Mouse (Mus musculus) bone marrow, adult 2 months (tissue): Measurements from ENCODE around the gene 9130213A22Rik. TPM values are rescaled to one million over a fixed set of nuclear protein-coding genes. Genes with fewer than 3 reads are reported as not detected.

Experiments used
- H3K27ac ChIP-seq: fragments of 200-500 bp; 2 replicates; pipeline ENCODE4 v1.5.1; 2012; ENCODE audit warnings: low read depth, mild to moderate bottlenecking, control low read depth, inconsistent platforms, low read length; ENCODE audit not compliant: control insufficient read depth, poor library complexity, insufficient read depth
- H3K4me1 ChIP-seq: fragments of 200-500 bp; 2 replicates; pipeline ENCODE4 v1.6.1; 2011; ENCODE audit warnings: low read length; ENCODE audit not compliant: control insufficient read depth, insufficient read depth
- H3K4me3 ChIP-seq: fragments of 200-500 bp; replicated peaks from 2 replicates; pipeline ENCODE3; 2011; ENCODE audit warnings: mild to moderate bottlenecking, low read depth, low read length, control low read depth; ENCODE audit not compliant: control insufficient read depth
- CTCF ChIP-seq: fragments of 200-500 bp; IDR thresholded peaks from 2 replicates; pipeline ENCODE4 v1.5.1; 2011; ENCODE audit warnings: low read length, control low read depth; ENCODE audit not compliant: control insufficient read depth, insufficient read depth
- POLR2A ChIP-seq: fragments of 200-500 bp; IDR thresholded peaks from 2 replicates; pipeline ENCODE4 v1.6.1; 2011; ENCODE audit warnings: low read depth, mild to moderate bottlenecking, control low read depth, low read length, borderline replicate concordance; ENCODE audit not compliant: control insufficient read depth
- WGBS: fragments of 180-500 bp; shearing (Covaris S2); methylation state at CpG from one replicate; pipeline ENCODE4 v1.1.7; 2018; 5-methylcytosine and 5-hydroxymethylcytosine counted together
- polyA plus RNA-seq: library from polyadenylated mRNA; stranded (reverse); fragments of >200 nt; gene quantifications from 2 replicates; pipeline ENCODE4 v1.2.4, GENCODE M21; 2011; ENCODE audit warnings: low replicate concordance; ENCODE audit not compliant: missing spikeins, insufficient read depth, insufficient read length

9130213A22Rik gene
- polyA plus RNA-seq, 1 experiment, result not detected

GRCm38 (mm10) chr11:69101604-69102402 lies 20.6 kb downstream of the 9130213A22Rik start:
- TF ChIP-seq POLR2A (no peak), CTCF (no peak)
- H3K27ac ChIP-seq, result no peak overlapping the region
- H3K4me3 ChIP-seq, result no peak overlapping the region
- WGBS, result 88% methylated on average over 21 of the region's 21 CpGs
- H3K4me1 ChIP-seq, result peaks cover 13% of the 10 kb centered on the region; the same call in 1 of the 2 replicates

DNA sequence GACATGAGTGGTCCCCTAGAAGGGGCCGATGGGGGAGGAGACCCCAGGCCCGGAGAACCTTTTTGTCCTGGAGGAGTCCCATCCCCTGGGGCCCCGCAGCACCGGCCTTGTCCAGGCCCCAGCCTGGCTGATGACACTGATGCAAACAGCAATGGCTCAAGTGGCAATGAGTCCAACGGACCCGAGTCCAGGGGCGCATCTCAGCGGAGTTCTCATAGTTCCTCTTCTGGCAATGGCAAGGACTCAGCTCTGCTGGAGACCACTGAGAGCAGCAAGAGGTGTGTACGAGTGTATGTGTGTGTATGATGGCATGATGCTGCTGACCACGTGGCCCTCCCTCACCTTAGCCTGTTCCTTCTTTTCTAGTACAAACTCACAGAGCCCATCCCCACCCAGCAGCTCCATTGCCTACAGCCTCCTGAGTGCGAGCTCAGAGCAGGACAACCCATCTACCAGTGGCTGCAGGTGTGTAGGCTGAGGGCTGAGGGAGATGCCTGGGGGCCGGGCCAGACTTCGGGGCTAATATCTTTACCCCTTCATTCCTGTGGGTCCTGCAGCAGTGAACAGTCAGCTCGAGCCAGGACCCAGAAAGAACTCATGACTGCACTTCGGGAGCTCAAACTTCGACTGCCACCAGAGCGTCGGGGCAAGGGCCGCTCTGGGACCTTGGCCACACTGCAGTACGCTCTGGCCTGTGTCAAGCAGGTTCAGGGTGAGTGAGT lies 21.6 kb downstream of the 9130213A22Rik start:
- WGBS, result 62% methylated on average over 20 of the region's 20 CpGs
- no peak overlapping the region for H3K4me3 ChIP-seq
- peak overlapping the region; percentile 92; the same call in 1 of the 2 replicates for H3K27ac ChIP-seq
- H3K4me1 ChIP-seq, result peaks cover 13% of the 10 kb centered on the region; the same call in 1 of the 2 replicates
- no peak for TF ChIP-seq CTCF
- no peak for TF ChIP-seq POLR2A

DNA sequence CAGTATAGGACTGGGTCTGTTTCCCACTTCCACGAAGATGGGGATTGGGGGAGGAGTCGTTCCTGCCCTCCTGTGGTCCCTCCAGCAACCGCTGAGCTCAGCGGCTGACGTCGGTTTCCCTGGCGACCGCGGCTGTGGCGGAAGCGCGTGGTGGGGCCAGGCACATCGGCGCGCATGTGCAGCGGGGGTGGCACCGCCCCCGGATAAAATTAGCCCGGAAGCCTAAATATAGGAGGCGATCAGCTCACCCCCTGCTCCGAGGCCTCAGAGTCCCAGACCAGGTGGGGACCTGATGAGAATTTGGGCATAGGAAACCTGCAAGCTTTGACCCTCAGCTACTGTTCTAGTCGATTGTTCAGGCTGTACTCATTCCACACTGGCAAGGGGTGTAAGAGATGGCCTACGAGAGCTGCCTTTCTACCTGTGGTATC lies 22.5 kb downstream of the 9130213A22Rik start:
- Histone ChIP-seq H3K27ac (peak overlapping the region; percentile 92), H3K4me3 (peak overlapping the region; percentile 70), H3K4me1 (peaks cover 13% of the 10 kb centered on the region; the same call in 1 of the 2 replicates)
- TF ChIP-seq CTCF, result peak; percentile 12; the same call in 1 of the 2 replicates
- peak; percentile 51; the same call in 1 of the 2 replicates for TF ChIP-seq POLR2A
- under 1% methylated on average over 23 of the region's 23 CpGs for WGBS

GRCm38 (mm10) chr11:69099177-69099914 lies 23.0 kb downstream of the 9130213A22Rik start:
- peaks cover 13% of the 10 kb centered on the region; the same call in 1 of the 2 replicates for H3K4me1 ChIP-seq
- peak overlapping the region; percentile 70 for H3K4me3 ChIP-seq
- H3K27ac ChIP-seq, result peak overlapping the region; percentile 92
- TF ChIP-seq CTCF (no peak), POLR2A (no peak)
- WGBS, result under 1% methylated on average over 22 of the region's 22 CpGs

GRCm38 (mm10) chr11:69098762-69099091 lies 23.7 kb downstream of the 9130213A22Rik start:
- Histone ChIP-seq H3K4me1 (peaks cover 13% of the 10 kb centered on the region; the same call in 1 of the 2 replicates), H3K27ac (peak overlapping the region; percentile 92), H3K4me3 (peak overlapping the region; percentile 70)
- TF ChIP-seq CTCF, result no peak
- TF ChIP-seq POLR2A, result peak; percentile 48; the same call in 1 of the 2 replicates
- 1% methylated on average over 19 of the region's 19 CpGs for WGBS

- H3K4me3 ChIP-seq, result peak overlapping the region; percentile 6
- peak overlapping the region; percentile 92 for H3K27ac ChIP-seq
- TF ChIP-seq CTCF (no peak), POLR2A (no peak)
- peaks cover 13% of the 10 kb centered on the region; the same call in 1 of the 2 replicates for H3K4me1 ChIP-seq
- 17% methylated on average over 8 of the region's 8 CpGs for WGBS
Observed at GRCm38 (mm10) chr11:69098039-69098761, 24.2 kb downstream of the 9130213A22Rik start.
